Mouse (Mus musculus): Measurements from ENCODE around the gene Urad.

GRCm38 (mm10) chr5:147325931-147326330 is 3.7 kb upstream of the Urad start:
- TF ChIP-seq POLR2A (IDR thresholded peaks at IDR 0.05; ENCODE audit: low read depth, low read length) (no peak), CTCF (IDR thresholded peaks at IDR 0.05; ENCODE audit: extremely low read depth, insufficient read depth, insufficient read length, insufficient replicate concordance) (no peak)

All from spleen, adult 2 months (tissue).